Mouse (Mus musculus): ENCODE data around the gene Npw. TPM values are rescaled to one million over a fixed set of nuclear protein-coding genes. Genes with fewer than 3 reads are reported as not detected.
"Not testable (repeated sequence)": the region's sequence is repeated elsewhere in the genome, so short reads cannot be mapped to it uniquely, and the experiment has no call there.

Npw gene
- polyA plus RNA-seq, 1 experiment, result 0.35 TPM

GRCm38 (mm10) chr17:24667416-24667815 is 9.2 kb upstream of the Npw start:
- Histone ChIP-seq H3K4me1 (replicated peaks; ENCODE audit: control insufficient read depth, insufficient read depth, low read length) (peaks cover 20% of the 10 kb centered on the region), H3K27ac (ENCODE audit: control insufficient read depth, insufficient read depth, low read length) (no peak overlapping the region), H3K4me3 (ENCODE audit: control insufficient read depth, insufficient read depth, low read length) (no peak overlapping the region), H3K36me3 (ENCODE audit: control insufficient read depth, insufficient read depth, low read length) (no peaks in the 10 kb centered on the region), H3K27me3 (ENCODE audit: control insufficient read depth, insufficient read depth, low read length) (no peaks in the 10 kb centered on the region)
- TF ChIP-seq POLR2A (IDR thresholded peaks at IDR 0.05; ENCODE audit: control insufficient read depth, extremely low read depth, insufficient read depth, low read length, poor library complexity) (no peak), CTCF (IDR thresholded peaks at IDR 0.05; ENCODE audit: borderline replicate concordance, control insufficient read depth, extremely low read depth, insufficient read depth, low read length, poor library complexity) (no peak)
- peak; percentile 62 for DNase-seq
- WGBS, result 26% methylated on average over 6 of the region's 6 CpGs

DNA sequence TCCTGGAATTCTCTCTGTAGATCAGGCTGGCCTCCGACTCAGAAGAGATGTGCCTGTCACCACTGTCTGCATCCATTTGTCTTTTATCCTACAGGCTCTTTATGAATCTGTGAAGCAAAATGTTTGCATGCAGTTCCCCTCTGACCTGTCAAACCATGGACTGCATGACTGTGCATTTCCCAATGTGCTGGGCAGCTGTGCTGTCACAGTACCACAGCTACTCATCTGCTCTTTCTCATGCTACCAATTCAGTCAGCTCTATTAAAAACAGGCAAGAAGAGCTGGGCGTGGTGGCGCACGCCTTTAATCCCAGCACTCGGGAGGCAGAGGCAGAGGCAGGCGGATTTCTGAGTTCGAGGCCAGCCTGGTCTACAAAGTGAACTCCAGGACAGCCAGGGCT is 8.8 kb upstream of the Npw start:
- DNase-seq; H3K36me3 ChIP-seq (ENCODE audit: control insufficient read depth, insufficient read depth, low read length); H3K4me3 ChIP-seq (ENCODE audit: control insufficient read depth, insufficient read depth, low read length); H3K27me3 ChIP-seq (ENCODE audit: control insufficient read depth, insufficient read depth, low read length); H3K27ac ChIP-seq (ENCODE audit: control insufficient read depth, insufficient read depth, low read length): not testable (repeated sequence)
- peaks cover 17% of the 10 kb centered on the region for H3K4me1 ChIP-seq (replicated peaks; ENCODE audit: control insufficient read depth, insufficient read depth, low read length)
- WGBS, result 78% methylated on average over 7 of the region's 7 CpGs

DNA sequence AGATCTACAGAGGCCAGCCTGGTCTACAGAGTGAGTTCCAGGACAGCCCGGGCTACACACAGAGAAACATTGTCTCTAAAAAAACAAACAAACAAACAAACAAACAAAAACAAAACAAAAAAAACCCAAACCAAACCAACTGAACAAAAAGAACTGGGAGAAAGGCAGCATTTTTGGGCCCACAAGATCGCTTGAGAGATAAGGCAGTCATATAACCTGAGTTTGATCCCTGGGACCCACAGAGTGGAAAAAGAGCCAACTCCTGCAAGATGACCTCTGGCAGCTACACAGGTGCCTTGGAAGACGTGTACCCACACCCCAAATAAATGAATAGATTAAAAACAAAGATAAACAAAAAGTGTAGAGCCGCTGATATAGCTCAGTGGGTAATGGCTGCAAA is 3.3 kb downstream of the Npw start:
- H3K27ac ChIP-seq (ENCODE audit: control insufficient read depth, insufficient read depth, low read length), result no peak overlapping the region
- H3K4me3 ChIP-seq (ENCODE audit: control insufficient read depth, insufficient read depth, low read length), result no peak overlapping the region
- no peak for TF ChIP-seq CTCF (IDR thresholded peaks at IDR 0.05; ENCODE audit: borderline replicate concordance, control insufficient read depth, extremely low read depth, insufficient read depth, low read length, poor library complexity)
- no peak for TF ChIP-seq POLR2A (IDR thresholded peaks at IDR 0.05; ENCODE audit: control insufficient read depth, extremely low read depth, insufficient read depth, low read length, poor library complexity)
- H3K4me1 ChIP-seq (replicated peaks; ENCODE audit: control insufficient read depth, insufficient read depth, low read length), result peaks cover 14% of the 10 kb centered on the region; the same call in 1 of the 2 replicates
- WGBS, result 86% methylated on average over 4 of the region's 4 CpGs
- H3K36me3 ChIP-seq (ENCODE audit: control insufficient read depth, insufficient read depth, low read length), result no peaks in the 10 kb centered on the region
- no peak for DNase-seq
- H3K27me3 ChIP-seq (ENCODE audit: control insufficient read depth, insufficient read depth, low read length), result peaks cover 10% of the 10 kb centered on the region; the same call in 1 of the 2 replicates

- H3K27me3 ChIP-seq (ENCODE audit: control insufficient read depth, insufficient read depth, low read length), result peaks cover 10% of the 10 kb centered on the region; the same call in 1 of the 2 replicates
- no peak overlapping the region for H3K4me3 ChIP-seq (ENCODE audit: control insufficient read depth, insufficient read depth, low read length)
- H3K27ac ChIP-seq (ENCODE audit: control insufficient read depth, insufficient read depth, low read length), result no peak overlapping the region
- WGBS, result 14% methylated on average over 19 of the region's 19 CpGs
- peak; percentile 73 for DNase-seq
- no peaks in the 10 kb centered on the region for H3K36me3 ChIP-seq (ENCODE audit: control insufficient read depth, insufficient read depth, low read length)
- peaks cover 20% of the 10 kb centered on the region for H3K4me1 ChIP-seq (replicated peaks; ENCODE audit: control insufficient read depth, insufficient read depth, low read length)
- TF ChIP-seq CTCF (IDR thresholded peaks at IDR 0.05; ENCODE audit: borderline replicate concordance, control insufficient read depth, extremely low read depth, insufficient read depth, low read length, poor library complexity) (peak; percentile 98), POLR2A (IDR thresholded peaks at IDR 0.05; ENCODE audit: control insufficient read depth, extremely low read depth, insufficient read depth, low read length, poor library complexity) (no peak)
Measured at GRCm38 (mm10) chr17:24653967-24654710, 4.1 kb downstream of the Npw start.

DNA sequence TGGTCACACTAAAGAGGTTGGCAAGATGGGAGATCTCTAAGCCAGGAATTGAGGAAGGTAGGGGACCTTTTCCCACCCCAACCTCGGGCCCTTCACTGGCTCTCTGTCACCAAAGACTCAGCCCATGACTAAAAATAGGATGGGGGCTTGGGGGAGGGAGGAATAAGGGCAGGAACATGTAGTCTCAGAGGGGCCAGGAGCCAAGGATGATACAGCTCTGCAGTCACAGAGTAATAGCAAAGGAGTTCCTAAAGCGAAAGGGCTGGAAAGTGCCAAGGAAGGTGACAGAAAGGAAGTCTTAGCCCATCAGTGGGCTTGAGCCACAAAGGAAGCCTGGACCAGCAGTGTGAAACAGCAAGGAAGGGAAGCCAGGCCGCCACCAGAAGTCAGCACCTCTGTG is 6.4 kb downstream of the Npw start:
- Histone ChIP-seq H3K4me1 (replicated peaks; ENCODE audit: control insufficient read depth, insufficient read depth, low read length) (peaks cover 12% of the 10 kb centered on the region), H3K4me3 (ENCODE audit: control insufficient read depth, insufficient read depth, low read length) (no peak overlapping the region), H3K27me3 (ENCODE audit: control insufficient read depth, insufficient read depth, low read length) (no peaks in the 10 kb centered on the region; the same call in 1 of the 2 replicates), H3K27ac (ENCODE audit: control insufficient read depth, insufficient read depth, low read length) (no peak overlapping the region), H3K36me3 (ENCODE audit: control insufficient read depth, insufficient read depth, low read length) (no peaks in the 10 kb centered on the region)
- no peak for TF ChIP-seq POLR2A (IDR thresholded peaks at IDR 0.05; ENCODE audit: control insufficient read depth, extremely low read depth, insufficient read depth, low read length, poor library complexity)
- TF ChIP-seq CTCF (IDR thresholded peaks at IDR 0.05; ENCODE audit: borderline replicate concordance, control insufficient read depth, extremely low read depth, insufficient read depth, low read length, poor library complexity), result no peak
- 58% methylated on average over 3 of the region's 3 CpGs for WGBS
- DNase-seq, result no peak

- Histone ChIP-seq H3K27ac (ENCODE audit: control insufficient read depth, insufficient read depth, low read length) (no peak overlapping the region), H3K4me1 (replicated peaks; ENCODE audit: control insufficient read depth, insufficient read depth, low read length) (peaks cover 12% of the 10 kb centered on the region), H3K36me3 (ENCODE audit: control insufficient read depth, insufficient read depth, low read length) (no peaks in the 10 kb centered on the region), H3K4me3 (ENCODE audit: control insufficient read depth, insufficient read depth, low read length) (no peak overlapping the region), H3K27me3 (ENCODE audit: control insufficient read depth, insufficient read depth, low read length) (no peaks in the 10 kb centered on the region; the same call in 1 of the 2 replicates)
- DNase-seq, result no peak
- TF ChIP-seq POLR2A (IDR thresholded peaks at IDR 0.05; ENCODE audit: control insufficient read depth, extremely low read depth, insufficient read depth, low read length, poor library complexity), result no peak
- TF ChIP-seq CTCF (IDR thresholded peaks at IDR 0.05; ENCODE audit: borderline replicate concordance, control insufficient read depth, extremely low read depth, insufficient read depth, low read length, poor library complexity), result no peak
- WGBS, result 90% methylated on average over 4 of the region's 4 CpGs
Measured at GRCm38 (mm10) chr17:24650766-24651165, 7.5 kb downstream of the Npw start.

Measured in thymus, adult 2 months (tissue).